Mouse (Mus musculus) kidney, postnatal 14 days (tissue): ENCODE data around the gene Adam1a.

Source experiments
- DNase-seq: peaks from one replicate; pipeline ENCODE4 v3.0.0; 2022; ENCODE audit warnings: mixed read lengths

The Adam1a gene

DNA sequence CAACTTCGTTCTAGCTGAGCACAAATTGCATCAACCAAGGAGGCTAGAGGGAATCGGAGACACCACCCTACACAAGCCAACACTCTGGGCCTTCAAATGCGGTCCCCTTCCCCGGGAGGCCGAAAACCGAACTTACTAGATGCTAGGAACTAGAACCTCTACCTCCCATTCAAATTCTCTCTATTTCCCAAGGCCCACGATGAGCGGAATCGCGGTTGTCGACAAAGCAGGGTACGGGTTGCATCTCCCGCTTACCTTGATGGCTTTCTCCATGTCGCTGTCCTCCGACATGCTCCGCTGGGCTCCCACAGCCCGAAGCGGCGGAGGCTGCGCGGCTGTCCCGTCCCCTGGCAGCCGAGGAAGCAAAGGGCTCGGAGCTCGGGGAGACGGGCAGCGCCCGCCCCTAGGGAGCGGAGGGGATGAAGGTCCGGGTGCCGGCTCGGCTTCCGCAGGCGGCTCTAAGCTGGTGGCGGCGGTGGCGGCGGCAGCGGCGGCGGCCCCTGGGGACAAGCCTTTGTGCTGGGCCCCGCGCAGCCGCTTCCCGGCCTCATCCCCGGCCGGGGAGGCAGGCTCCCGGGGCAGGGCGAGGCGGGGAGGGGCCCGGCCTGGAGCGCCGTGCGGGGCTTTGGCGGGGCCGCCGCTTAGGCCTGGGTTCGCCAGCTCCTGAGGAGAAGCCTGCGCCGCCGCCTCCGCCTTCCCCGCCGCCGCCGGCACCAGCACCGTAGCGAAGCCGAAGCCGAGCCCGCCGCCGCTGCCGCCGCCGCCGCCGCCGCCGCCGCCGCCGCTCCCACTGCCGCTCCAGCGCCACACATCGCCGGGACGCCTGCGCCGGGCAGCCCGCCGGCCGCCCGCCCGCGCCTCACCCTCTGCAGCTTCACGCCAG is at the start of gene Adam1a, which contains the start of gene Gm42878:
Gene Adam1a (minus strand): TSS at position 573 of the 883 bp plus-strand sequence.
Gene Gm42878 (minus strand): TSS at position 573 of the 883 bp plus-strand sequence.
- no peak for DNase-seq

DNA sequence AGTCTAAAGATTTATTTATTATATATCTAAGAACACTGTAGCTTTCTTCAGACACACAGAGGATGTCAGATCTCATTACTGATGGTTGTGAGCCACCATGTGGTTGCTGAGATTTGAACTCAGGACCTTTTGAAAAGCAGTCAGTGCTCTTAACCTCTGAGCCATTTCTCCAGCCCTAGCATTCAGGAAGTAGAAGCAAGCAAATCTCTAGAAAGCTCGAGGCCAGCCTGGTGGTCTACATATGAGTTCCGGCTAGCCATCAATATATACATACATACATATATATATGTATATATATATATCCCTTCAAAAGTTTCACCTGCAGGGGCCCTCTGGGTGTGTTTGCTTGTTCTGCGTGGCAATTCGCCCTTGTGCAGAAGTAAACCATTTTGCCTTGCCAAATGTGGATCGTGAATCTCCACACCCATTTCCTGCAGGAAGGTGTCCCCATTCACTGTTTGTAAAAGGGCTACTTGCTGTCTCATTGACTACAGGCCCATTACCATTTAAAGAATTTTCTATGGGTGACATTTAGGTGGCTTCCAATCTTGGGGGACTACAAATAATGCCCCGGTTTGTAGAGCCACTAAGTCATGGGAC is 49.5 kb upstream of the Adam1a start:
- DNase-seq = no peak

DNA sequence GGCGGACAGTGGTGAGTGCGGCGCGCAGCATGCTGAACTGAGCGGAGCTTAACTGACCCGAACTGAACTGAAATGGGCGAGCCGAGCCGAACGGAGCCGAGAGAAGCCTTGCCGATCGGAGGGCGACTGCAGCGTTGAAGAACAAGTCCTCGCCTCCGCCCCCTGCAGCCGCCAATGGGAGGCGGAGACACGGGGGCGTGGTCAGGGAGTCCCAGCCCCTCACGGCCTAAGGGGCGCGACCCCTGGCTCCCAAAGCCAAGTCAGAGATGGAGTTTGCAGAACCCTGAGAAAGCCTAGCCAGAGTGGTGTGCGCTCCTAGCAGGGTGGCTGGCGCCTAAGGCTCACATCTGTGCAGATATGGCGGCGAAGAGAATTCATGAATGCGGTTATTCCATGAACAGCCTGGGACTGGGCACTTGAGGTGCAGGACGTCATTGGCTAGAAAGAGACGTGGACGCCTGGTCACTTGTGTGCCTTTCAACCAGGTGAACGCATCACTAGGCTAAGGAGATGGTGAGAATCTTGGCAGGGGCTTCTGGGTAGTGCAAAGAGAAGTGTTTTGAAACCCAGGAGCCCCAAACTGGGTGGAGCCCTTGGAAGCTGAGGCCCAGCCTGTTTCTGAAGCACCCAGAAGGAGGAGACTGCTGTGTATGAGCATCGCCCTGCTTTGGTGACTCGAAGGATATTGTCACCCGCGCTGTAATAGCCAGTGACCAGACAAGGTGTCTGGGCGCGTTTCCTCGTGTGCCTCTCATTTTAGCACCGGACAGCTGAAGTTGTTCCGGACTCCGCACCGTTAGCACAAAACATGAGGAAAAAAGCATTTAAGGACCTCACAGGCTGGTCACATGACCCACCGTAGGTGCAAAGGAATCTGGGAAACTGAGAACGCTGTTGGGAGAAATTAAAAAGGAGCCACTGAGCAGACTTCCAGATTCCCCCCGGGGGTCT is 48.4 kb upstream of the Adam1a start, which contains the start of gene Aldh2:
Gene Aldh2 (minus strand): TSS at position 374 of the 951 bp plus-strand sequence.
- DNase-seq = peak; percentile 93

DNA sequence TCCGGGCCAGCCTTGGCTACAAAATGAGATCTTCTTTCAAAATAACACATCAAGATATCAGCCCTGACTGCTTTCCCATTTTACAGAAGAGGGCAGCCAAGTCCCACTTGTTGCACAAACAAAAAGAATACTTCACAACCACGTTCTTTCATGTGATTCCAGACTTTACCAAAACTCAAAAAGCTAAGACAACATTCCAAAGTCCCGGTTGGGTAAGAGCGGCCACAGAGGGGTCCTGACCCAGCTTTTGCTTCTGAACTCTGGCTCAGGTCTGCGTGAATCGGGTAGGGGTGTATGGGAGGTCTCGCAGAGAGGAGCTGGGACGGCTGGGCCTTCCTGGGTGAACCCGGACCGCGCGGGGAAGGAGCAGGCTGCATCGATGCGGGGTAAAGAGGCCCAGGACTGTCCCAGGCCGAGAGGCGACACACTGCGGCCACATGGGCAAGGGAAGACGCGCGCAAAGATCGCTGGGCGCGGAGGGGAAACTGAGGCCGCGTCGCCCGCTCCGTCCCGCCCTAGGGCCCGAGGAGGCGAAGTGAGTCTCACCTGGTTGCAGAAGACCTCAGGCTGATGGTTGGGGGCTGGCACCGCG is 47.6 kb upstream of the Adam1a start:
- DNase-seq = no peak

DNA sequence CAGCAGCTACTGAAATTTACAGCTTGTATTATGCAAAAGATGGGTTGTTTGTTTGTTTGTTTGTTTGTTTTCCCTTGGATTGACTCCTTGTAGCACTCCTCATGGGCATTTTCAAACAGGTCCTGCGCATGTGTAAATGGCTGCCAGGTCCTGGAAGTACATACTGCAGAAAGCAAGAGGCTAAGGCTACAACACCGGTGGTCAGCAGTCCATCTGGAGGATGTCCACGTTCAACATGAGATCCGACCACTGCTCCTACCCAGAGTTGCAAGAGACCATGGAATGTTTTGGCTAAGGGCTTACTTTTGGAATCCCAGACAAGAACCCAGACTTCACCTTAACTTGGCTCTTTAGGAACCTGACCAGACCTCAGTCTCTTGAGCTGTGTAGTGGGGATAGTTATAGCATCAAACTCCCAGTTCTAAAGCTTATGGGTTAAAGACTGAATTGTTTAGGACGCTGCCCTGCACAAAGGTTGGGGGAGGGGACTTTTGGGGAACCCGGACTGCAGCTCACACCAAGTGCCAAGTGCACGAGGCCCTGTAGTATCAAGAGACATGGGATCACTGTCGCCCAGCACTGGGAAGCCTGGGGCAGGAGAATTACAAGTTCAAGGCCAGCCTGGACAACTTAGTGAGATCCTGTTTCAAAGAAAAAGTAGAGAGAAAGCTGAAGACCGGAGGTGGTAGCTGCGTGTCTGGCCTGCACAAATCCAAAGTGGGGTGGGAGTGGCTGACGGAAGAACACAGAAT is 47.0 kb upstream of the Adam1a start:
- no peak for DNase-seq

DNA sequence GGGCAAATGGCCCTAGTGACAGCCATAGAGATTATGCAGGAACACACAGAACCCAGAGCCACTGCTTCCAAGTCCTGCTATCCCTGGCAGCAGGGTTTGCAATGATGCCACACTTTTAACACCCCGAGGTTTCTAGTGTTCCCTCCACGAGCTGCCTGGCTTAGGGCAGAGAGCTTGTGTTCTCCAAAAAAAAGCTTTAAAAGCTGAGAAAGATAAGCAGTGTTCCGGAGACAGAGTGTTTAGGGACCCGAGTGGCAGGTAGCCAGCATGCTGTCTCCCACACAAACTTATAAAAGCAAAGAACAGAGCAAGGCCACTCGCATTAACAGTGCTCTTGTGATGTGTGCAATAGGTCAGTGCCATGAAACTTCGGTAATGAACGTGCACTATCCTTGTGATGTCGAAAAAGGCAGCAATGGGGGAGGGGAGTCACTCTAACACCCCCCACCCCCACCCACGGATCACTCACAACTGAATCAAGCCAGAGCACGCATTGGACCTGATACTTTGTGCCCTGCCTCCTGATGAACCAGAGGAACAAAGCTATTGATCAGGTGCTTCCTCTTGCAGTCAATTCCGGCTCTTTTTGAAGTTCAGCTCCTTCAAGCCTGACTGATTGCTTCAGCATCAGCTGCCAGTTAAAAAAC is 46.3 kb upstream of the Adam1a start:
- DNase-seq = no peak

DNA sequence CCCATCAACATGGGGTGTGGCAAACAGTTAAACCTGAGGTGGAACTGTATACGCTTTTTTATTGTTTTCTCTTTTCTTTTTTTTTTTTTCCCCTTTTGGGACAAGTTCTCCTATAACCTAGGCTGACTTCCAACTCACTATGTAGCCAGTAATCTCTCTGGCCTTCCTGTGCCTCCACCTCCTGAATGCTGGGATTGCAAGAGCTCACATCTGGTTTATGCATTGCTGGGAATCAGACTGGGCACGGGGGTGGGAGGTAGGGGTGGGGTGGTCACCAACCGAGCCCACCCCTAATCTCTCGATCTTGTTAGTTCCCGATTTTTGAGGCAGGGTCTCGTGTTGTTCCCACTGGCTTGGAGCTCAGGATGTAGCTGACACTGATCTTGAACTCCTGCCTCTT is 44.6 kb upstream of the Adam1a start:
- no peak for DNase-seq

DNA sequence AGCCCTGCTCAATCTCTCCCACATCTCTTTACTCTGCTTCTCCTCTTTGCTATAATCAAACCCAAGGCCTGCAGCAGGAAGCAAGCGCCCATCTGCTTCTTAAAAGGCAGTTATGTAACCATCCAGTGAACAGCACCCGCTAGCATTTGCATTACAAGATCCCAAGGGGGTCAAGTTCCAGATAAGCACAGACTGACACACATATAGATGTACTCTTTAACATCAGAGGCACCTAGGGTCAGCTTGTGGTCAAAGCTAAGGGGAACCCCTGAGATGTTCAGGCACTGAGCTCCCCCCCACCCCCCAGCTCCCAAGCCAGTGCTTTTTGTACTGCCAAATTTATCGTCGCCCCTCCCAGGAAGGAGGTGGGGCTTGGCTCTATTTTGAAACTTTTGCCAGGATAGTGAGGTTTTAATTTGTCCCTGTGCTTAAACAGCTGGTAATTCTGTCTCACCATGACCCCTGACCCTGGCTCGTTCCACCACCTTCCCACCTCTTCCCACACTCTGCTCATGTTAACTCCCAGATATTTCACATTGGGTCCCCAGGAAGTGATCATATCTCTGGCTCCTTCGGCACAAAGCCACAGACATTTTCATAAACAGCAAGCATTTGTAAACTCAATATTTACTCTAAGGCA is 41.2 kb upstream of the Adam1a start:
- peak; percentile 44 for DNase-seq

DNA sequence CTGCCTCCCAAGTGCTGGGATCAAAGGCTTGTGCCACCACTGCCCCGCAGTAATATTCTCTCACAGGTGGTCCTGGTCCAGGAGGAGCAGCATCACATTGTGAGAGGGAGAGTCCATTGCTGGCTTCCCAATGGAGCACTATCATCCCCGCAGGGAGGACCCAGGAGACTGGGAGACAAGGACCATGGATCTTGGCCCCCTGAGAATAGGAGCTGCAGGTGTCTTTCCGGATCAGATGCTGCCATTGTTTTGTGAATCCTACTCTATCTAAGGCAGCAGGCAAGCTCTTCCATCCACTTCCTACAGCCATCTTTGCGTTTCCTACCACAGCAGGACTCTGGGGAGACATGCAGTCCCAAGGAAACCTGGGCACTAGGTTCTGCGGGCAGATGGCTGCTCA is 40.4 kb upstream of the Adam1a start:
- DNase-seq = no peak

DNA sequence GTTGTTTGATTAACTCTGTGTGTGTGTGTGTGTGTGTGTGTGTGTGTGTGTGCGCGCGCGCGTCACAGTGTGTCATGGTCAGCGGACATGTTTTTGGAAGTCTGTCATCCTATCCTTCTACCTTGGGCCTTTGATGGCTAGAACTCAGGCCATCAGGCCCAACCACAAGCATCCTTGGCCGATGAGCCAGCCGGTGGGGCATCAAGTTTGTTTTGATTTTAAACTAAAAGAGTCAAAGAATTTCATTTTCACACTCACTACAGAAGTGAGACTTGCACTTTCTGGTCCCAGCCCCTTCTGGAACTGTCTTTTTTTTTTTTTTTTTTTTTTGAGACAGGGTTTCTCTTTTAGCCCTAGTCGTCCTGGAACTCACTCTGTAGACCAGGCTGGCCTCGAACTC is 39.7 kb upstream of the Adam1a start:
- DNase-seq = no peak

DNA sequence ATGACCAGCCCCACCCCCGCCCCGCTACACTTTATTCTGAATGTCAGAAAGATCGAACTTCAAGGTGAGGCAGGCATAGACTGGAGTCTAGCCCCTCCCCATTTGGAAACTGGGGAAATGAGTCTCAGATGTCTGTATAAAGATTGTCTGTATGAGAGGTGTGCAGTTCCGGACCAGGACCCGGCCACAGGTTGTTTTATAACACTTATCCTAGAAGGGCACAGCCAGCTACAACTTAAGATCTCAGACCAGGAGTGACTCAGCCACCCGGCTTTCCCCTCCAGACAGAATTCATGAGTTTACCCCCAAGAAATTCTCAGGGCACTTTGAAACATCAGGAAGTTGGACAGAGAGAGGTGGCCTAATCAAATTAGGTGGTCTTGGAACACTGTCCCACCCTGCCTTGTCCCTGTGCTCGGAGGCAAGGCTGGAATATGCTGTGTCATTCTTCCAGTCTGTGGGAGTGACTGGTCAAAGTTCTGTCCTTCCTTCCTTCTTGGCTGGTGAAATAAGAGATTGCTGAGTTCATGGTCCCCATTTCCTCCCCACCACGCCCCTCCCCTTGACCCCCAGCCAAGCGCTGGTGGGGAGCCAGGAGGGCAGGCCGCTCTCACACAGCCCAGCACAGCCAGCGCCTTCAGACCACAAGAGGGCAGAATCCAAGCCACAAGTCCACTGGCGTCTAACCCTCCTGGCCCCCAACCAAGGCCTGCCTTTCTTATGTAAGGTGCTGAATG is 38.7 kb upstream of the Adam1a start:
- peak; percentile 97 for DNase-seq

DNA sequence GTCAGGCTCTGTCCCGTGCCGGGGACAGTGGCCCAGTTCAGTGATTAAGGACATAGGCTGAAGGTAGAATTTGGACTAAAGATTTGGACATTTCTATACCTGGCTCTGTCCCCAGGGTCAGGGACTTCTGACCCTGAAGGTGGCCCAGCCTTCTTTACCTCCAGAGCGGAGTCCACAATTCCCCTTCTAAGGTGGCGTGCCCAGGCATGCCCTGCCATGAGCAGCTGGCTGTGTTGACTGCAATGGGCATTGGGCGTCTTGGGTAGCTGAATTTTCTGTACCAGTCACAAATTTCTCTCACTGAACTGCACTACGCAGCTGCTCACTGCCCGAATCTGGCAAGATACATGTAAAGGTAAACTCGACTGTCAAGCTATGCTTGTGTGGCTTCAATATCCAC is 36.7 kb upstream of the Adam1a start:
- DNase-seq = no peak

DNA sequence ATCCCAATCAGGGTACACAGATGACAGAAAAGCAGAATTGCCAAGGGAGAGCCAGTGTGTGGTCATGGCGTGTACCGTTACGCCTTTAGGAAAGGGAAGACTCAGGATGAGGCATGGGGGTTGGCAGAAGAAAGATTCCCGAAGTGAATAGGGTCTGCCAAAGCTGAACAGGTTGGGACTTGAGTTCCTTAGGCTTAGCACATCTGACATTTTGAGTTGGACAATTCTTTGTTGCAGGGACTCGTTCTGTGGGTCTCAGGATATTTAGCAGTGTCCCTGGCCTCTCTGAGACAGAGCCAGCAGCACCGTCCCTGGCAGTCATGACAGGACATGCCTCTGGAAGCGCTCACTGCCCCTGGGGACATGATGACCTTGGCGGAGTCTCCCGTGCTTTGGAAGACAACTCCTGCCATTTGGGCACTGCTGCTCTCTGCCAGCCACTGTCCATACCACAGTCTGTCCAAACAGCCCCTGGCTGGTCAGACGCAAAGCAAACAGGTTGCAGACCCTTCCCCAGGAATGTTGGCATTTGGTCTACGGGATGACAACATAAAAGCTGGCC is 31.7 kb upstream of the Adam1a start:
- DNase-seq = no peak

DNA sequence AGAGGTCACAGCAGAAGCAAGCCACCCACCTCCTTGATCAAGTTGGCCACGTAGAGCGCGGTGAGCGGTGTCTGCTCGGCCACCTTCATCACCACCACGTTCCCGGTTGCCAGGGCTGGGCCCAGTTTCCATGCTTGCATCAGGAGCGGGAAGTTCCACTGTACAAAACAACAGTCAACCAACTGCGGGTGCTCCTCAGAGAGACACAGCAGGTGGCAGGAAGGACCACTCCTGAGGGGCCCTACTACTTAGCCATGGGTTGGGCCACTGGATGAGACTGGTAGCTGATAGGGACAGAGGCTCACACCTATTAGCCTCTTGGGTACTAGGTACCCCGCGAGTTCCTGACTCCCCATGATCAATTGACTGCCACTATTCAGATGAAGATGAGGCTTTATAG is 30.6 kb upstream of the Adam1a start:
- DNase-seq = no peak

DNA sequence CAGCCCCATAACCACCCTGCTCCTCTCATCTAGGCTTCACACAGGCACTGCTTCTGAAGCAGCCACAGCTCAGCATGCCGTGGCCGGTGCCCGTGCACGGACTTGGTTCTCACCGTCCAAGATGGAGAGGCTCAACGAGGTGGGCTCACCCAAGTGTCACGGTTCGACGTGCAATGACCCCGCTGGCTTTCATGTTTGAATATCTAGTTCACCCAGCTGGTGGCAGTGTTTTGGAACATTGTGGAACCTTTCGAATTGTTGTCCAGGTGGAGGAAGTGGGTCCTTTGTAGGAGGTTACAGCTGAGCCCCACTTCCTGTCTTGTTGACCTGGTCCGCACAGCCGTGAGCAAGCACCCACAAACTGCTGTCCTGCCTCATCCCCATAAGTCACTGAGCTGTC is 28.9 kb upstream of the Adam1a start:
- no peak for DNase-seq

DNA sequence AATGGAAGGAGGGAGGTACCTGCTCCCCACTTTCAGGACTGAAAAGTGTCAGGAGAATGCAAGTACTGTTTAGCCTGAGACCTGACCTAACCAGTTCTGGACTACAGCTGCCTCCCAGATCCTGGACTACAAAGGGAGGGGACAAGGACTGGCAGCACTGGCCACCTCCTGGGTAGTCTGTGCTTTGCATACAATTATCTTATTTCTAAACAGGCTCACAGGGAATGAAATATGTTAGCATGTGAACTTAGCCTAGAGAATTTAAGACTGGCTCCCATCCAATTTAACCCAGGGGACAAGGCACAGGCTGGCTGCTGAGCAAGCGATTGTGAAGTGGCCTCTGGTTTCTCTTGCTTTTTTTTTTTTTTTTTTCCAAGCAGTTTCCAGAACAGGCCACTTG is 25.5 kb upstream of the Adam1a start:
- DNase-seq = no peak

DNA sequence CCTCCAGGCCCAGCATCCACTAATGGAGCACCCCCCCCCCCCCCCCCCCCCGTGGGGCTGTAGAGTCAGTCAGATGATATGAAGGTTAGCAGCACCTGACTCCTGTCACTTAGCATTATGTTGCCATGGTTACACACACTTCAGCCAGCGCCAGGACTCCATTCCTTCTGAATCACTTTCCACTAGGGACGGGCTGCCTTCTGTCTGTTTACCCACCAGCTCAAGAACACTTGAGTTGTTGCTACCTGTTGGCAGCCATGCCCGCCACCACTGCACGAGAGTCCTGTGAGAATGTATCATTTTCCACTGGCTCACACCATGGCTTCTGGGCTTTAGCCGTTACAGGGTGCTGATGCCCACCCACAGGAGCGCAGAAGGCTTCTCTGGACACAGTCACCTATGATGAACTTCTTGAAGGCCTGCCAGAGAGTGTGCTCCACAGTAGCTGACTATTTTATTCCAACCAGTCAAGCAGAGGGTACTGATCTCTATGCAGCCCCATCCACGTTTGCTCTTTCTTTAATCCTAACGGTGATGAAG is 24.7 kb upstream of the Adam1a start:
- no peak for DNase-seq

DNA sequence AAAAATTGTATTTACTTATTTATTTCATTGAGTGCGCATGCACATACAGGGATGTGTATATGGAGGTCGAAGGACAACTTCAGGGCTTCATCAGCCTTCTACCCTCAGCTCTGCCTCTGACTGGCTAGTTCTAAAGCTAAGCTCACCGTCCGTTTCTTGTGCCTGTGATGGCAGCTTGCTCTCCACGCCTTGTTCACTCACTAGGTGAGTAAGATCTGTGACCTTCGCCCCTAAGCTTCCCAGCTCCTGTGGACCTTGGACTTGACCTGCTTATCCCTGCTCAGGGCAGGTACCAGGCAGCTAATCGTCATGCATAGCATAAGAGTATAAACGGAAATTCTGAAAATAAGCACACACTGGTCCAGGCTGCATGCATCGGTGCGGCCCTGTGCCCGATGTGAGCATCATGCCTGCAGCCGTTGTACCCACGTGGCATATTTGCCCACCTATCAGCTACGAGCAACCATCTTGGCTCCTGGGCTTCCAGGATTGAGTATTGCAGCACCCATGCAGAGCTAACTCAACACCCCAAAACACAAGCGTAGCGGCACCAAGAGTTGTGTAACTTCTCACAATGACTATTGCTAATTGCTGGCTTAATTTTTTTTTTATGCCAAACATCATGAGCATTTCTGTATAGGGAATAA is 20.9 kb upstream of the Adam1a start:
- peak; percentile 68 for DNase-seq

DNA sequence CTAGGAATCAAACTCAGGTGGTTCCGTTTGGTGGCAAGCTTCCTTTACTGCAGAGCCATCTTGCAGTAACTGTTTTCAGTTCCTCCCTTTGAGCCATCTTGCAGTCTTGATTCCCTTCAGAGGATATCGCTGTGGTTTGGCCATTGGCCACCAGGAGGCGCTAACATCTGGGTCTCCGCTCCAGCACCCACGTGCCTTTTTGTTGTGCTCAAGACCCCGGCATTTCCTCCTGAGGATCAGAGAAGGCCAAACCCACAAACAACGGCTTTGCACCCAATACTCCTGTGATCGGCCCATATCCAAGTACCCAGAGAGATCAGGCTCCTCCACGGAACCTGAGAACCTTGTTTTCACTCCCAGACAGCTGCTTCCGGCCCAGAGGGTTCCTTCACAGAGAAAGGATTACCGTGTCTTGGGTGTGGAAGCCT is 19.2 kb upstream of the Adam1a start:
- DNase-seq = peak; percentile 91
